Mouse (Mus musculus) neural tube, embryonic 14.5 days (tissue): ENCODE results near the gene Alkbh1. TPM values are rescaled to one million over a fixed set of nuclear protein-coding genes. Genes with fewer than 3 reads are reported as not detected.
A peak's percentile ranks its signal among the peaks of the same experiment; 100 is the strongest.

Experiments used
- ATAC-seq: fragments of 200-750 bp; cut with Nextera tagmentation; 2 replicates; pipeline ENCODE4 v1.8.0; 2017; ENCODE audit warnings: low read depth, mild to moderate bottlenecking, moderate TSS enrichment, moderate library complexity
- H3K27ac ChIP-seq: fragments of 300-500 bp; sonication (generic); 2 replicates; pipeline ENCODE4 v1.5.1; 2014; ENCODE audit warnings: low read depth, mild to moderate bottlenecking, control low read depth, low read length, moderate library complexity, mixed read lengths
- H3K27me3 ChIP-seq: fragments of 300-500 bp; sonication (generic); 2 replicates; pipeline ENCODE4 v1.6.1; 2014; ENCODE audit warnings: low read length; ENCODE audit not compliant: control insufficient read depth, insufficient read depth
- H3K36me3 ChIP-seq: fragments of 300-500 bp; sonication (generic); 2 replicates; pipeline ENCODE4 v1.6.1; 2014; ENCODE audit warnings: low read length, mixed read lengths; ENCODE audit not compliant: control insufficient read depth, insufficient read depth
- H3K4me1 ChIP-seq: fragments of 300-500 bp; sonication (generic); 2 replicates; pipeline ENCODE4 v1.6.1; 2014; ENCODE audit warnings: low read length; ENCODE audit not compliant: control insufficient read depth, insufficient read depth
- H3K4me2 ChIP-seq: fragments of 300-500 bp; sonication (generic); 2 replicates; pipeline ENCODE4 v1.6.1; 2014; ENCODE audit warnings: mild to moderate bottlenecking, low read depth, low read length, control low read depth
- H3K4me3 ChIP-seq: fragments of 300-500 bp; sonication (generic); 2 replicates; pipeline ENCODE4 v1.5.1; 2014; ENCODE audit warnings: low read depth, low read length, control low read depth, mixed read lengths
- H3K9ac ChIP-seq: fragments of 300-500 bp; sonication (generic); replicated peaks from 2 replicates; pipeline ENCODE4 v1.6.1; 2014; ENCODE audit warnings: low read depth, mild to moderate bottlenecking, control low read depth, low read length, mixed read lengths
- H3K9me3 ChIP-seq: fragments of 300-500 bp; sonication (generic); 2 replicates; pipeline ENCODE4 v1.6.1; 2016; ENCODE audit warnings: low read length; ENCODE audit not compliant: control insufficient read depth
- WGBS: fragments of 180-500 bp; shearing (Covaris S2); extraction: QIAGEN DNeasy Blood & Tissue Kit; methylation state at CpG from one replicate; pipeline ENCODE4 v1.1.7; 2014; 5-methylcytosine and 5-hydroxymethylcytosine counted together
- microRNA-seq: library from miRNA; unstranded; fragments of <30 nt; microRNA quantifications from one replicate; pipeline ENCODE4, GENCODE M21; 2016
- polyA plus RNA-seq: library from polyadenylated mRNA; unstranded; fragments of >200 nt; fragmentation: Nextera tagmentation; extraction: Ambion mirVana; gene quantifications from 2 replicates; pipeline ENCODE4 v1.2.1, GENCODE M21; 2014

Gene Alkbh1
- polyA plus RNA-seq, 1 experiment from 2014 or later: 40.4 TPM

GRCm38 (mm10) chr12:87379496-87379895, 64.3 kb downstream of the Alkbh1 start:
- WGBS: 84% methylated on average over 2 of the region's 2 CpGs
- no peaks in the 10 kb centered on the region for H3K27me3 ChIP-seq

More at GRCm38 (mm10) chr12:87379496-87379895, 64.3 kb downstream of the Alkbh1 start:
- Histone ChIP-seq H3K9ac (no peak overlapping the region), H3K9me3 (no peaks in the 10 kb centered on the region), H3K27ac (no peak overlapping the region), H3K4me2 (no peak overlapping the region), H3K4me1 (no peaks in the 10 kb centered on the region), H3K36me3 (no peaks in the 10 kb centered on the region), H3K4me3 (no peak overlapping the region)
- ATAC-seq: no peak

Small RNAs within 50 kb of the gene (microRNA-seq; reads per million reads assigned to microRNA genes)
- 35.0 reads per million, percentile 30 among the genes with 10 or more reads in this experiment for gene Mir3068

Other genes with a start within 250 kb of the Alkbh1 start
- 2.6 and 3.2 TPM in 2 replicates for gene Samd15, start 244.3 kb downstream of the Alkbh1 start, polyA plus RNA-seq
- gene Tmed8, start 243.6 kb downstream of the Alkbh1 start, polyA plus RNA-seq: 6.5 and 8.8 TPM in 2 replicates
- gene Noxred1, start 205.3 kb downstream of the Alkbh1 start, polyA plus RNA-seq: 1.2 and 2.3 TPM in 2 replicates
- gene Vipas39, start 177.8 kb downstream of the Alkbh1 start, polyA plus RNA-seq: 61.6 and 67.8 TPM in 2 replicates
- 172 and 186 TPM in 2 replicates for gene Ahsa1, start 177.5 kb downstream of the Alkbh1 start, polyA plus RNA-seq
- 0.37 and 0.44 TPM in 2 replicates for gene Ism2, start 144.3 kb downstream of the Alkbh1 start, polyA plus RNA-seq
- 70.5 and 81.8 TPM in 2 replicates for gene Sptlc2, start 55.7 kb downstream of the Alkbh1 start, polyA plus RNA-seq
- 212 and 251 TPM in 2 replicates for gene Slirp, start 121 bp downstream of the Alkbh1 start, polyA plus RNA-seq
- gene Snw1, start 28.3 kb upstream of the Alkbh1 start, polyA plus RNA-seq: 101 and 112 TPM in 2 replicates
- not detected in 2 replicates for gene Gm5788, start 50.7 kb upstream of the Alkbh1 start, polyA plus RNA-seq
- not detected in 2 replicates for gene Gm8300, start 70.3 kb upstream of the Alkbh1 start, polyA plus RNA-seq
- not detected in 2 replicates for gene Oog1, start 158.7 kb upstream of the Alkbh1 start, polyA plus RNA-seq
- not detected in 2 replicates for gene Gm4027, start 174.9 kb upstream of the Alkbh1 start, polyA plus RNA-seq
- not detected in 2 replicates for gene Gm16381, start 200.6 kb upstream of the Alkbh1 start, polyA plus RNA-seq